Mouse (Mus musculus) forebrain, embryonic 16.5 days (tissue): ENCODE measurements around the gene Cfd. TPM values are rescaled to one million over a fixed set of nuclear protein-coding genes. Genes with fewer than 3 reads are reported as not detected.

ENCODE experiments used
- ATAC-seq: fragments of 200-750 bp; cut with Nextera tagmentation; 2 replicates; pipeline ENCODE4 v1.8.0; 2017; ENCODE audit warnings: mild to moderate bottlenecking, moderate library complexity
- H3K27ac ChIP-seq: fragments of 300-500 bp; sonication (generic); 2 replicates; pipeline ENCODE4 v1.5.1; 2014; ENCODE audit warnings: low read length, control low read depth
- H3K27me3 ChIP-seq: fragments of 300-500 bp; sonication (generic); replicated peaks from 2 replicates; pipeline ENCODE4 v1.6.1; 2014; ENCODE audit warnings: low read length; ENCODE audit not compliant: control insufficient read depth, insufficient read depth
- H3K36me3 ChIP-seq: fragments of 300-500 bp; sonication (generic); 2 replicates; pipeline ENCODE4 v1.6.1; 2014; ENCODE audit not compliant: control insufficient read depth, insufficient read depth
- H3K4me1 ChIP-seq: fragments of 300-500 bp; sonication (generic); replicated peaks from 2 replicates; pipeline ENCODE4 v1.6.1; 2014; ENCODE audit warnings: low read length; ENCODE audit not compliant: control insufficient read depth, insufficient read depth
- H3K4me2 ChIP-seq: fragments of 300-500 bp; sonication (generic); 2 replicates; pipeline ENCODE4 v1.6.1; 2014; ENCODE audit warnings: mild to moderate bottlenecking, low read length, control low read depth
- H3K4me3 ChIP-seq: fragments of 300-500 bp; sonication (generic); replicated peaks from 2 replicates; pipeline ENCODE4 v1.5.1; 2014; ENCODE audit warnings: mild to moderate bottlenecking, low read length, control low read depth
- H3K9ac ChIP-seq: fragments of 300-500 bp; sonication (generic); replicated peaks from 2 replicates; pipeline ENCODE4 v1.6.1; 2014; ENCODE audit warnings: low read depth, low read length, control low read depth
- H3K9me3 ChIP-seq: fragments of 300-500 bp; sonication (generic); 2 replicates; pipeline ENCODE4 v1.6.1; 2016; ENCODE audit warnings: low read length; ENCODE audit not compliant: control insufficient read depth
- WGBS: fragments of 180-500 bp; shearing (Covaris S2); extraction: QIAGEN DNeasy Blood & Tissue Kit; methylation state at CpG from one replicate; pipeline ENCODE4 v1.1.7; 2014; 5-methylcytosine and 5-hydroxymethylcytosine counted together
- polyA plus RNA-seq: library from polyadenylated mRNA; unstranded; fragments of >200 nt; fragmentation: Nextera tagmentation; extraction: Ambion mirVana; gene quantifications from 2 replicates; pipeline ENCODE4 v1.2.1, GENCODE M21; 2015

The Cfd gene
- polyA plus RNA-seq, 1 experiment from 2014 or later, result not detected

DNA sequence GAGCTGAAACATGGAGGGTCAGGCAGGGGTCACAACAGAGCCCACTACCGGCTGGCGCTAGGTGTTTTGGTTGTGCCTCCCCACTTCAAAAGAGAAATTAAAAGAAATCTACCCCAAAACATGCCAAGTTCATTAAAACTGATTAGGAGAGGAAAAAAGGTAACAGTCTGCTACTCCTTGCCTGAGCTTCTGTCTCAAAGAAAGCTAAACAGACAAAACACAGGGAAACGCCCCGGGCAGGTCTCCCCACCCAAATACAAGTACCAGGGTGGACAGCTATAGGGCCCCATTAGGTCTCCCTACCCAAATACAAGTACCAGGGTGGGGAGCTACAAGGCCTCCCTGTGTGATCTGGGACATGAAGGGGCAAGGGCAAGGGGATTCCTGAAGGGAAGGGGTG, 19.9 kb downstream of the Cfd start, which contains the start of gene Gm26602:
Gene Gm26602, plus strand, starts transcription at position 301 of the 400 bp plus-strand sequence.
- Histone ChIP-seq H3K36me3 (peaks cover 2% of the 10 kb centered on the region; the same call in 1 of the 2 replicates), H3K4me2 (no peak within 1 kb of the TSS; the same call in 1 of the 2 replicates), H3K4me1 (peaks cover 27% of the 10 kb centered on the region), H3K4me3 (no peak within 1 kb of the TSS), H3K9me3 (no peaks in the 10 kb centered on the region), H3K9ac (no peak within 1 kb of the TSS), H3K27ac (peak within 1 kb of the TSS; percentile 92), H3K27me3 (no peaks in the 10 kb centered on the region)
- ATAC-seq, result no peak
- WGBS, result 91% methylated on average over 4 of the region's 4 CpGs

DNA sequence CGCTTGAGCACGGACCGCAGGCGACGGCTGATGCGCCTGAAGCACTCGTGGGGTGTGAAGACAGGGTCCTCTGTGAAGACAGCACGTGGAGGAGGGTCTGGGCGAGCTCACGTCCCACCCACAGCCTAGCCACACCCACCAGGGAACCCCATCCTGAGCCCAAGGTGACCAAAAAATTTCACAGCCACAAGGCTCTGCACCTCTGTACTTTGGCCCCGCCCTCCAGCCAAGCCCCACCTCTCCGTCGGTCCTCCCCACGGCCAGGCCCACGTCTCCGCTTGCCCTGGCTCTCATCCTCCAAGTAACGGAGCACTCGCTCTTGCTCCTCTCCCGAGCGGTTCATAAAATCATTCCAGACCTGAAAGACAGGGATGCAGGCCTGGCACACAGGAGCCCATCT, 21.8 kb downstream of the Cfd start:
- H3K4me2 ChIP-seq, result no peak overlapping the region
- WGBS, result 69% methylated on average over 20 of the region's 20 CpGs
- ATAC-seq, result no peak
- H3K4me1 ChIP-seq, result peaks cover 39% of the 10 kb centered on the region
- no peaks in the 10 kb centered on the region for H3K9me3 ChIP-seq
- 0 out of 2 replicates have a peak, but pooled peaks cover 2% of the 10 kb centered on the region for H3K36me3 ChIP-seq
- H3K27ac ChIP-seq, result no peak overlapping the region
- H3K27me3 ChIP-seq, result peaks cover under 1% of the 10 kb centered on the region
- H3K9ac ChIP-seq, result no peak overlapping the region
- H3K4me3 ChIP-seq, result no peak overlapping the region

DNA sequence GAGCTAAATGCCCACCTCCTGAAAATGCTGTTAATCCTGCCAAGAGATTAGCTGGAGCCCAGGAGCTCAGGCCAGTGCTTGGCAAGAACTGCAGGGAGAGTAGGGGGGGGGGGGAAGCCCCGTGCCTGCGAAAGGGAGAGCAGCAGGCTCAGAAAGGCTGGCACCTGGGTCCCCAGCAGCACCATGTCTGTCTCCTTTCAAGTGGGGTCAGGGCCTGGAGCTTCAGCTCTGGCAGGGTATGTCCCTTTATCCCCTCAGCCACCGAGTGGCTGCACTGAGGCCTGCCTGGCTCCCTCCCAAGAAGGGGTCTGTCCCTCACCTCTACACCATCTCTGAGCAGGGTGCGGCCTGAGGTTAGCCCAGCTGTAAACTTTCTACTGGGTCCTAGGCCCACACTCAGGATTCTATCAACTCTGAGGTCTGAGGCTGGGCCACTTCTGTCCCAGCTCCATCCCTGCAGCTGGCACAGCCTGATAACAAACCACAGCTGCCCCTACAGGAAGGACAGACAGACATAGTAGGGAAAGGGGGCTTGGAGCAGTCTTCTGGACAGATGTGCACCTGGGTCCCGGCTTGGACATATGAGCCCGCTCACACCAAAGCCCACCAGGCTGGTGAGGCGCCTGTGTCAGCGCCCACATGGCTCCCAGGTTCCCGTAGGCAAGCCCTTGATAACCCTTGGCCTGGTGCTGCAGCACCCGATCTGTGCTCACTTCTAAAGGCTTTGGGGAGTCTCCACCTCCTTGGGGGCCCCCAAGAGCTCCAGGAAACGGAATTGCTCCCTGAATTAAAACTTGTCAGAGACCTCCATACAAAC, 23.7 kb downstream of the Cfd start:
- Histone ChIP-seq H3K27ac (no peak overlapping the region), H3K36me3 (0 out of 2 replicates have a peak, but pooled peaks cover 2% of the 10 kb centered on the region), H3K4me2 (no peak overlapping the region), H3K4me1 (peaks cover 38% of the 10 kb centered on the region), H3K9me3 (no peaks in the 10 kb centered on the region), H3K9ac (no peak overlapping the region), H3K4me3 (no peak overlapping the region), H3K27me3 (peaks cover 20% of the 10 kb centered on the region)
- WGBS, result 55% methylated on average over 11 of the region's 11 CpGs
- no peak for ATAC-seq

DNA sequence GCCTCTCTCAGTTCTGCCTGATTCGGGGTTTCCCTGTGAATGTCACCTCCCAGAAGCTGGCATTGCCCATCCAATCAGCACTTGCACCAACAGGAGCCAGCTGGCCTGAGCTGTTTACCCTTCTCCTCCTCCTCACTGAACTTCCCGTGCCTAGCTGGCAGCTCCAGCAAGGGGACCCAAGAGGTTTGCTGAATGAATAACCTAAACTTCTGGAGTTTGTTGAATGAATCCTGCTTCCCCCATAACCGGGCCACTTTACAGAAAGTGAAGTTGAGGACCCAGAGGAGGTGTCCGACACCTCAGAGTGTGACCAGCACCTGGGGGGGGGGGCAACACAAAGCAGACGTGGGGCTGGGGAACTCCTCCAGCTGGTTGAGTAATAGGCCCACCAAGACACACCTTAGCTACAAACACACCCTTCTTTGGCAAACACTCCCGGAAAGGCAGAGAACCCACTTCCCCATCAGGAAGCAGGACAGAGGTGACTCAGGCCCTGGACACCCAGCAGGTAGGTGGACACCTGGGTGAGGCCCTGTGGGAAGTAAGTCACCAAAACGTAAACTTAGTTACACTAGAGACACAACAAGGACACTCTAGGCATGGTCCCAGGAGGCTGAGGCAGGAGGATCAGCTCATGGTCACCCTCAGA, 24.4 kb downstream of the Cfd start:
- no peak overlapping the region for H3K4me2 ChIP-seq
- H3K9me3 ChIP-seq, result no peaks in the 10 kb centered on the region
- no peak overlapping the region for H3K4me3 ChIP-seq
- no peak overlapping the region for H3K27ac ChIP-seq
- H3K27me3 ChIP-seq, result peaks cover 27% of the 10 kb centered on the region
- no peak for ATAC-seq
- 66% methylated on average over 7 of the region's 7 CpGs for WGBS
- H3K9ac ChIP-seq, result no peak overlapping the region
- H3K4me1 ChIP-seq, result peaks cover 31% of the 10 kb centered on the region
- H3K36me3 ChIP-seq, result 0 out of 2 replicates have a peak, but pooled peaks cover 2% of the 10 kb centered on the region

DNA sequence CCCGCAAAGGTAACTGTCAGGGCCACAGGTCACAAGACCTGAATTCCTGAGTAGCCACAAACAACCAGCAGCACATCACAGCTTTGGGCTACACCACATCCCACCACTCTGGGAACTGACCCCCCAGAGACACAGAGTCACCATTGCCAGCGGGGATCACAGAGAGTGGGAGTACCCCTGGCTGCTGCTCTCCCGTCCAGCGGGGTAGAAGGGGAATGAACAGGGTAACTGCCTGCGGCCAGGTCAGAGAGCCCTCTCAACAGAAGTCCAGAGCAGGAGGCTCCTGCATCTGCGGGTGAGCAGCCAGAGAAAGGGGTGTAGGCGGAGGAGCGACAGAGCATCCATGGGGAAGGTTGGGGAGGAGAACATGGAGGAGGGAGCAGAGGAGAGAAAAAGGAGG, 25.4 kb downstream of the Cfd start:
- Histone ChIP-seq H3K27me3 (peaks cover 37% of the 10 kb centered on the region), H3K4me3 (peak overlapping the region; percentile 91), H3K27ac (peak overlapping the region; percentile 80; the same call in 1 of the 2 replicates), H3K9me3 (no peaks in the 10 kb centered on the region), H3K4me2 (peak overlapping the region; percentile 97), H3K4me1 (peaks cover 36% of the 10 kb centered on the region), H3K36me3 (0 out of 2 replicates have a peak, but pooled peaks cover 2% of the 10 kb centered on the region), H3K9ac (peak overlapping the region; percentile 98)
- no peak for ATAC-seq
- WGBS, result 4% methylated on average over 8 of the region's 8 CpGs

DNA sequence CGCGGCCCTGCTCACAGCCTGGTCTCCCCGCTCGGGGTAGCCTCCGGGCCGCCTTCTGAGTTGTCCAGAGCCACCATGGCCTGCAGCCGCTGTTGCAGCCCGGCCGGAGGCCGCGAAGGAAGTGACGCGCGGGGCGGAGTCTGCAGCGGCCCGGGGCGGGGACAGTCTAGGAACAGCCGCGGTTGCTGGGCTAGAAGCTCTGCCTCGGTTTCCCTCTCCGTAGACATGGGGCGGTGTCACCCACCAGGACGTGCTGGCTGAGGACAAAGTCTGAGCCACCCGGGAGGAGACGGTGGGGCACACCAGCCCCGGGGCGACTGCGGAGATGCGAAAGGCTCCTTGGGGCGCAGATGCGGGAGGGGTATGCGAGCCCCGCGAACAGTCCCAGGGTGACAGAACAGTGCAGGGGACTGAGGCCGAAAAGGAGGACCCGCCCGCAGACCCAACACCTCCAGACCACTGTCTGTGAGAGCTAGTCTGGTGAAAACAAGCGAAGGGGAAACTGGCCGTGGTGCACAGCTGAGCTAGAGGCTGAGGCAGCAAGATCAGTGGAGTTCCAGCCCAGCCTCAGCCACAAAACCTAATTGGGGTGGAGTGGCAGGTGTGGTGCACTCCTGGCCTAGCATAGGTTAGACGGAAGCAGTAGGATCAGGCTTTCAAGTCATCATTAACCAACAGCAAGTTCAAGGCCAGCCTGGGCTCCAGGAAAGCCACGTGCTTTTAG, 26.3 kb downstream of the Cfd start, which contains the start of gene Kiss1r:
Gene Kiss1r, plus strand, starts transcription at position 164 of the 724 bp plus-strand sequence.
- peak within 1 kb of the TSS; percentile 97 for H3K4me2 ChIP-seq
- H3K27ac ChIP-seq, result peak within 1 kb of the TSS; percentile 80
- peak; percentile 89 for ATAC-seq
- peaks cover 46% of the 10 kb centered on the region for H3K27me3 ChIP-seq
- H3K4me1 ChIP-seq, result peaks cover 44% of the 10 kb centered on the region
- peak within 1 kb of the TSS; percentile 91 for H3K4me3 ChIP-seq
- peak within 1 kb of the TSS; percentile 98 for H3K9ac ChIP-seq
- 2% methylated on average over 42 of the region's 42 CpGs for WGBS
- H3K36me3 ChIP-seq, result 0 out of 2 replicates have a peak, but pooled peaks cover 2% of the 10 kb centered on the region
- no peaks in the 10 kb centered on the region for H3K9me3 ChIP-seq

DNA sequence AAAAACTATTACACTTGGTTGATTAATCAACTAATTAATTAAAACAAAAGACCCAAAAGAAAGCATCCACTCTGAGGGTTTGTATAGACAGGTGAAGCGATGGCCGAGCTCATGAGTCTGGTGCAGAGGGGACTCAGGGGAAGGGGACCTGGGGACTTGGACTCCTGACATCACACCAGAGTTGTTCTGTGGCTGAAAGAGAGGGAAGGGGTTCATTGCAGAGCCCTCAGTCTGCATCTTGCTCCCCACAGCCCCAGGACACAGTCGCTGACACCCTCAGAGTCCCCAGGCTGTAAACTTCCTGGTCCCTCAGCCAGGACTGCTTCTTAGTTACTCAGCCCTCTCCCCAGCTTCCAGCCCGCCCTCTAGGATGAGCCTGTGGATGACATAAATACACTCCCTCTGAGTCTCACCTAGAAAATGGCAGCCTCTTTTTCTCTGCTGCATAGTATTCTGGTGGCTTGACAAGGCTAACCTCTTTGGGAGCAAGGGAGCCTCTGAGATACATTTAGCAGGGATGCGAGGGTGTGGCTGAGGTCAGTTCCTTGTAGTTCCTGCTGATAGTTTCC, 27.0 kb downstream of the Cfd start:
- Histone ChIP-seq H3K4me3 (peak overlapping the region; percentile 91), H3K36me3 (0 out of 2 replicates have a peak, but pooled peaks cover 2% of the 10 kb centered on the region), H3K9me3 (no peaks in the 10 kb centered on the region), H3K9ac (peak overlapping the region; percentile 98), H3K4me1 (peaks cover 44% of the 10 kb centered on the region), H3K27ac (no peak overlapping the region), H3K4me2 (peak overlapping the region; percentile 97), H3K27me3 (peaks cover 52% of the 10 kb centered on the region)
- no peak for ATAC-seq
- 41% methylated on average over 5 of the region's 5 CpGs for WGBS

DNA sequence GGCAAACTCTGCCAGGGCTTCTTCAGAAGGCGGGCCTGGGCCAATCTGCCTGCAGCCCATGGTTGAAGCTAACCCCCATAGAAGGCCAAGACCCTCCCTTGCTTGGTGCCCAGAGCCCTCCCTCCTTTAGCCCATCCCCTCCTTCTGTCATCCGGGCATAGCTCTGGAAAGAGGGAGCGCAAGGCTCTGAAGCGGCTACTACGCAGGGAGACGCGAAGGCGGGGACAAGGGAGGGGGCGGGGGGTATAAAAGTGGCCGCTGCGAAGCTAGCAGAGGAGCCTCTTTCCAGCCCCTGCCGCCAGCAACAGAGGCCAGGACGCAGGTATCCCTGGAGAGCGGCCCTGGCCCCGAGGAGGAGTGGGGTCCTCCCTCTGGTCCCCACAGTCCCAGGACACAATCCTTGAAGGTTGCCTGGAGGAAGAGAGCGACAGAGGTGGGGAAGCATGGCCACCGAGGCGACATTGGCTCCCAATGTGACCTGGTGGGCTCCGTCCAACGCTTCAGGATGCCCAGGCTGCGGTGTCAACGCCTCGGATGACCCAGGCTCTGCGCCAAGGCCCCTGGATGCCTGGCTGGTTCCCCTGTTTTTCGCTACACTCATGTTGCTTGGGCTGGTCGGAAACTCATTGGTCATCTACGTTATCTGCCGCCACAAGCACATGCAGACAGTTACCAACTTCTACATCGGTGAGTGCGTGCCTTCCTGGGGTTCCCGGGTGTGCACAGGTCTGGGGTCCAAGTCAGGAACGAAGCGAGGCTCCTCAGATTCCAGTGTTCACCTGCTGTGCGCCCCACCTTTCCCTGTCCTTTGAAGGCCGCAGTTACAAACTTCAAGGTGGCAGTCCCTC, 27.8 kb downstream of the Cfd start:
- peaks cover 44% of the 10 kb centered on the region for H3K4me1 ChIP-seq

More for the DNA sequence above, 27.8 kb downstream of the Cfd start:
- 4% methylated on average over 34 of the region's 35 CpGs for WGBS
- Histone ChIP-seq H3K36me3 (no peaks in the 10 kb centered on the region), H3K27ac (no peak overlapping the region), H3K9me3 (no peaks in the 10 kb centered on the region), H3K4me3 (no peak overlapping the region), H3K4me2 (no peak overlapping the region), H3K9ac (no peak overlapping the region), H3K27me3 (peaks cover 61% of the 10 kb centered on the region)
- no peak for ATAC-seq
